Mouse (Mus musculus) lung, adult 18-20 months (tissue): ENCODE measurements around the gene Dync1li1.
"Not testable (repeated sequence)": the region's sequence is repeated elsewhere in the genome, so short reads cannot be mapped to it uniquely, and the experiment has no call there.

ENCODE experiments used
- DNase-seq, 2 experiments: peaks; one replicate each; pipeline ENCODE4 v3.0.0; 2022; ENCODE audit warnings: mixed read lengths in 2 of 2

Dync1li1 gene

GRCm38 (mm10) chr9:114678576-114678975 lies 10.0 kb upstream of the Dync1li1 start:
- DNase-seq = no peak

- no peak for DNase-seq
Observed at GRCm38 (mm10) chr9:114679944-114680343, 8.6 kb upstream of the Dync1li1 start.

- no peak for DNase-seq
Observed at GRCm38 (mm10) chr9:114680531-114680930, 8.1 kb upstream of the Dync1li1 start.

- no peak for DNase-seq
Observed at GRCm38 (mm10) chr9:114682193-114682592, 6.4 kb upstream of the Dync1li1 start.

- no peak for DNase-seq
Observed at GRCm38 (mm10) chr9:114686245-114686644, 2.3 kb upstream of the Dync1li1 start.

- no peak for DNase-seq
Observed at GRCm38 (mm10) chr9:114687639-114688038, 951 bp upstream of the Dync1li1 start.

- no peak for DNase-seq
Observed at GRCm38 (mm10) chr9:114688953-114689407, 390 bp downstream of the Dync1li1 start.

- DNase-seq = peak; percentile 10 to 53
Observed at GRCm38 (mm10) chr9:114690119-114690601, 1.6 kb downstream of the Dync1li1 start.

GRCm38 (mm10) chr9:114691112-114691511 lies 2.5 kb downstream of the Dync1li1 start:
- DNase-seq = no peak

- not testable (repeated sequence) for DNase-seq
Observed at GRCm38 (mm10) chr9:114695662-114696061, 7.1 kb downstream of the Dync1li1 start.

- DNase-seq = no peak
Observed at GRCm38 (mm10) chr9:114697072-114697471, 8.5 kb downstream of the Dync1li1 start.

- DNase-seq = no peak
Observed at GRCm38 (mm10) chr9:114697926-114698325, 9.3 kb downstream of the Dync1li1 start.

- no peak for DNase-seq
Observed at GRCm38 (mm10) chr9:114699262-114699661, 10.7 kb downstream of the Dync1li1 start.

- no peak for DNase-seq
Observed at GRCm38 (mm10) chr9:114699882-114700665, 11.5 kb downstream of the Dync1li1 start.

- DNase-seq = no peak
Observed at GRCm38 (mm10) chr9:114701031-114701430, 12.4 kb downstream of the Dync1li1 start.

- DNase-seq = no peak
Observed at GRCm38 (mm10) chr9:114701921-114702320, 13.3 kb downstream of the Dync1li1 start.

- no peak for DNase-seq
Observed at GRCm38 (mm10) chr9:114707805-114708204, 19.2 kb downstream of the Dync1li1 start.

- DNase-seq = no peak
Observed at GRCm38 (mm10) chr9:114710345-114710744, 21.8 kb downstream of the Dync1li1 start.

GRCm38 (mm10) chr9:114713481-114713880 lies 24.9 kb downstream of the Dync1li1 start:
- DNase-seq = no peak

GRCm38 (mm10) chr9:114716677-114717331 lies 28.2 kb downstream of the Dync1li1 start:
- DNase-seq = no peak

GRCm38 (mm10) chr9:114727315-114727714 lies 38.7 kb downstream of the Dync1li1 start:
- peak in 1 of 2 experiments; percentile 32 for DNase-seq

GRCm38 (mm10) chr9:114728432-114728831 lies 39.8 kb downstream of the Dync1li1 start:
- DNase-seq = not testable (repeated sequence)

GRCm38 (mm10) chr9:114729911-114730805 lies 41.6 kb downstream of the Dync1li1 start:
- DNase-seq = peak in 1 of 2 experiments; percentile 18
